Mouse (Mus musculus) limb, embryonic 13.5 days (tissue): ENCODE data around the gene Hpse. TPM values are rescaled to one million over a fixed set of nuclear protein-coding genes. Genes with fewer than 3 reads are reported as not detected.

Experiments
- ATAC-seq: fragments of 200-750 bp; cut with Nextera tagmentation; 2 replicates; pipeline ENCODE4 v1.8.0; 2017; ENCODE audit warnings: low read depth, moderate number of reproducible peaks, moderate TSS enrichment; ENCODE audit not compliant: low FRiP score
- H3K27ac ChIP-seq: fragments of 300-500 bp; sonication (generic); 2 replicates; pipeline ENCODE4 v1.5.1; 2015; ENCODE audit warnings: inconsistent platforms, mild to moderate bottlenecking, moderate library complexity
- H3K27me3 ChIP-seq: fragments of 300-500 bp; sonication (generic); 2 replicates; pipeline ENCODE4 v1.6.1; 2015; ENCODE audit warnings: mild to moderate bottlenecking, inconsistent platforms
- H3K36me3 ChIP-seq: fragments of 300-500 bp; sonication (generic); 2 replicates; pipeline ENCODE4 v1.6.1; 2015; ENCODE audit warnings: inconsistent platforms, mild to moderate bottlenecking, moderate library complexity
- H3K4me1 ChIP-seq: fragments of 300-500 bp; sonication (generic); 2 replicates; pipeline ENCODE4 v1.6.1; 2015; ENCODE audit warnings: inconsistent platforms
- H3K4me2 ChIP-seq: fragments of 300-500 bp; sonication (generic); replicated peaks from 2 replicates; pipeline ENCODE4 v1.6.1; 2015; ENCODE audit warnings: inconsistent platforms, mild to moderate bottlenecking, moderate library complexity
- H3K4me3 ChIP-seq: fragments of 300-500 bp; sonication (generic); 2 replicates; pipeline ENCODE4 v1.5.1; 2015; ENCODE audit warnings: moderate library complexity, mild to moderate bottlenecking, inconsistent platforms
- H3K9ac ChIP-seq: fragments of 300-500 bp; sonication (generic); 2 replicates; pipeline ENCODE4 v1.6.1; 2015; ENCODE audit warnings: mild to moderate bottlenecking, inconsistent platforms
- H3K9me3 ChIP-seq: fragments of 300-500 bp; sonication (generic); 2 replicates; pipeline ENCODE4 v1.6.1; 2016; ENCODE audit warnings: inconsistent platforms
- WGBS: fragments of 180-500 bp; shearing (Covaris S2); methylation state at CpG from one replicate; pipeline ENCODE4 v1.1.7; 2015; 5-methylcytosine and 5-hydroxymethylcytosine counted together
- polyA plus RNA-seq: library from polyadenylated mRNA; unstranded; fragments of >200 nt; fragmentation: Nextera tagmentation; extraction: Ambion mirVana; gene quantifications from 2 replicates; pipeline ENCODE4 v1.2.1, GENCODE M21; 2015

Gene Hpse
- polyA plus RNA-seq, 1 experiment from 2014 or later, result 4.0 TPM

DNA sequence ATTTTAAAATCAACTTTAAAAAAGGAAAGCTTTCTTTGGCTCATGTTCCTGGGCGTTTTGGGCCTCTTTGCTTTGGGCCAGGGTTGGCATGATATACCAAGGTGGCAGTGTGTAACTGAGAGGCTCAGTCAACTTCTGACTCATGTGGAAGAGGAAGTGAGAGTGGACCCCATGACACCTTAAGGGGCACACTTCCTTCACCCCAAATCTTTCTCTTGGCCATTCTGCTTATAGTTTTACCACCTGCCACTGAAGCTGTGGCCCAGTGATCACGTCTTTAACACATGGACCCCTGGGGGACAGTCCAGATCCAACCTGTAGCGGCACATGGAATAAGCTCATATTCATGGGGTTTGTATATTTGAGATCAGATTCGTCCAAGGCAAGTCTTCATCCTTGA, 6.5 kb upstream of the Hpse start:
- no peaks in the 10 kb centered on the region for H3K36me3 ChIP-seq
- 87% methylated on average over 4 of the region's 4 CpGs for WGBS
- H3K9me3 ChIP-seq, result peaks cover 6% of the 10 kb centered on the region
- no peak overlapping the region for H3K4me3 ChIP-seq
- H3K9ac ChIP-seq, result no peak overlapping the region
- H3K27me3 ChIP-seq, result 0 out of 2 replicates have a peak, but pooled peaks cover 3% of the 10 kb centered on the region
- H3K4me2 ChIP-seq, result no peak overlapping the region
- ATAC-seq, result no peak
- no peaks in the 10 kb centered on the region for H3K4me1 ChIP-seq
- H3K27ac ChIP-seq, result no peak overlapping the region

- Histone ChIP-seq H3K9ac (no peak overlapping the region), H3K27ac (no peak overlapping the region), H3K4me3 (no peak overlapping the region), H3K36me3 (no peaks in the 10 kb centered on the region), H3K4me1 (peaks cover 8% of the 10 kb centered on the region; the same call in 1 of the 2 replicates), H3K4me2 (no peak overlapping the region), H3K27me3 (peaks cover 15% of the 10 kb centered on the region), H3K9me3 (no peaks in the 10 kb centered on the region)
- ATAC-seq, result no peak
- 94% methylated on average over 15 of the region's 15 CpGs for WGBS
Measured at GRCm38 (mm10) chr5:100716762-100717161, 2.8 kb downstream of the Hpse start.

- H3K27ac ChIP-seq, result no peak overlapping the region
- no peaks in the 10 kb centered on the region for H3K36me3 ChIP-seq
- H3K4me1 ChIP-seq, result peaks cover 18% of the 10 kb centered on the region
- no peak overlapping the region for H3K4me3 ChIP-seq
- no peaks in the 10 kb centered on the region for H3K27me3 ChIP-seq
- H3K9ac ChIP-seq, result no peak overlapping the region
- 90% methylated on average over 6 of the region's 6 CpGs for WGBS
- no peak for ATAC-seq
- H3K9me3 ChIP-seq, result no peaks in the 10 kb centered on the region
- no peak overlapping the region for H3K4me2 ChIP-seq
Measured at GRCm38 (mm10) chr5:100711219-100711618, 8.3 kb downstream of the Hpse start.

- H3K4me2 ChIP-seq, result peak overlapping the region; percentile 25; the same call in 1 of the 2 replicates
- H3K9me3 ChIP-seq, result no peaks in the 10 kb centered on the region
- peaks cover 18% of the 10 kb centered on the region for H3K4me1 ChIP-seq
- 0% methylated on average over 2 of the region's 2 CpGs for WGBS
- no peak for ATAC-seq
- no peak overlapping the region for H3K9ac ChIP-seq
- H3K27me3 ChIP-seq, result no peaks in the 10 kb centered on the region
- no peak overlapping the region; the same call in 1 of the 2 replicates for H3K27ac ChIP-seq
- no peak overlapping the region for H3K4me3 ChIP-seq
- H3K36me3 ChIP-seq, result no peaks in the 10 kb centered on the region
Measured at GRCm38 (mm10) chr5:100710012-100710411, 9.5 kb downstream of the Hpse start.

DNA sequence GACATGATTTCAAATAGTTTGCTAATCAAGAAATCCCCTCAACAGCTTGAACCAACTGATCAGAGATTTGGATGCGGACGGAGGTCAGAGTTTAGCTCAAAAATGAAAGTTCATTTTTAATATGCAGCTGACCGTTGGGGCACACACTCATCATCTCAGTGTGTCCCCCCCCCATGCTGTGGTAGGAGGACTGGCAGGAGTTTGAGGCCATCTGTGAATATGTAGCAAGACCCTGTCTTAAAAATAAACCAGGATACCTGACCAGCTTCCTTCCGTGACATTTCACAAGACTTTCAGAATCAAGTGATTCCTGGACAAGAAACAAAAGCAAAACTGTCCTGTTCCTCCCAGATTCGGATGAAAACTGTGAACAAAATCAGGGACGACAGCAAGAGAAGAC, 10.5 kb downstream of the Hpse start:
- Histone ChIP-seq H3K9ac (no peak overlapping the region), H3K4me1 (peaks cover 18% of the 10 kb centered on the region), H3K4me2 (no peak overlapping the region), H3K27ac (no peak overlapping the region), H3K36me3 (no peaks in the 10 kb centered on the region), H3K4me3 (no peak overlapping the region), H3K9me3 (no peaks in the 10 kb centered on the region), H3K27me3 (no peaks in the 10 kb centered on the region)
- 90% methylated on average over 6 of the region's 6 CpGs for WGBS
- no peak for ATAC-seq

- Histone ChIP-seq H3K27me3 (no peaks in the 10 kb centered on the region), H3K4me3 (no peak overlapping the region), H3K4me1 (peaks cover 14% of the 10 kb centered on the region), H3K9ac (no peak overlapping the region), H3K36me3 (no peaks in the 10 kb centered on the region), H3K27ac (no peak overlapping the region), H3K4me2 (no peak overlapping the region), H3K9me3 (no peaks in the 10 kb centered on the region)
- ATAC-seq, result no peak
- 83% methylated on average over 8 of the region's 8 CpGs for WGBS
Measured at GRCm38 (mm10) chr5:100706675-100707074, 12.8 kb downstream of the Hpse start.

DNA sequence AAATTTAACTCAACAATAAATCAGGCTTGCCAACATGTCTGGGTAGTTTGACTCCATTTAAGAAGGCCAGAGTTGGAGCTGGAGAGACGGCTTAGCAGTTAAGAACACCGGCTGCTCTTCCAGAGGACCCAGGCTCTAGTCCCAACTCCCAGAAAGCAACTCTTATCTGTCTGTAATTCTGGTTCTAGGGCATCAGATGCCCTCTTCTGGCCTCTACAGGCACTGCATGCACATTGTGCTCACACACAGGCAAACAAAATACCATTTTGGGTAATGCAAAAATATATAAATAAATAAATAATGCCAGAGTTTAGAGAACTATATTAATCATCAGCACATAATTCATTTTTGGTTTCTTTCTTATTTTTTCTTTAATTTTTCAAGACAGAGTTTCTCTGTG, 15.2 kb downstream of the Hpse start:
- Histone ChIP-seq H3K4me2 (no peak overlapping the region), H3K9me3 (no peaks in the 10 kb centered on the region), H3K36me3 (no peaks in the 10 kb centered on the region), H3K4me1 (no peaks in the 10 kb centered on the region), H3K9ac (no peak overlapping the region), H3K27me3 (no peaks in the 10 kb centered on the region), H3K27ac (no peak overlapping the region), H3K4me3 (no peak overlapping the region)
- no peak for ATAC-seq
- WGBS, result 92% methylated on average over 2 of the region's 2 CpGs

DNA sequence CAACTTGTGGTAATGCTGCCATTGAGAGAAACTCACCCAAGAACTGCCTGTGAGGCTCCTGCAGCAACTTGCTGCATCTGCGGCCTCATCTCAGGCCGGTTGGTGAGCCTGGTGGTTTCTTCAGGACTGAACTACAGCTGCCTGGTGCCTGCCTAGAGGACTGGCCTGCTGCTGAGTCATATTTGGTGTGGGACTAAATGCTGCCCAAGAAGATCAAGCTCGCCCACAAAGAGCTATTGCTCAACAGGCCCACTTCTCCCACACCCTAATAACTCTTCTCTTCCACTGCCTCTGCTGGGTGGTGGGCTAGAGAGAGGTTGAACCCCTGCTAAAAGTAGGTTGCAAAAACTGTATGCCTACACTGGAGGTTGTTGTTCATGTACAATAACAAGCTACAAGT, 17.2 kb downstream of the Hpse start:
- Histone ChIP-seq H3K27ac (no peak overlapping the region), H3K4me2 (no peak overlapping the region), H3K9me3 (no peaks in the 10 kb centered on the region), H3K27me3 (no peaks in the 10 kb centered on the region), H3K36me3 (no peaks in the 10 kb centered on the region), H3K4me3 (no peak overlapping the region), H3K4me1 (no peaks in the 10 kb centered on the region), H3K9ac (no peak overlapping the region)
- no peak for ATAC-seq
- 88% methylated on average over 3 of the region's 3 CpGs for WGBS

GRCm38 (mm10) chr5:100700861-100701620, 18.5 kb downstream of the Hpse start:
- WGBS, result 80% methylated on average over 13 of the region's 13 CpGs
- Histone ChIP-seq H3K27ac (no peak overlapping the region), H3K9me3 (no peaks in the 10 kb centered on the region), H3K9ac (no peak overlapping the region), H3K4me2 (no peak overlapping the region), H3K36me3 (no peaks in the 10 kb centered on the region), H3K27me3 (no peaks in the 10 kb centered on the region), H3K4me1 (no peaks in the 10 kb centered on the region), H3K4me3 (no peak overlapping the region)
- no peak for ATAC-seq

DNA sequence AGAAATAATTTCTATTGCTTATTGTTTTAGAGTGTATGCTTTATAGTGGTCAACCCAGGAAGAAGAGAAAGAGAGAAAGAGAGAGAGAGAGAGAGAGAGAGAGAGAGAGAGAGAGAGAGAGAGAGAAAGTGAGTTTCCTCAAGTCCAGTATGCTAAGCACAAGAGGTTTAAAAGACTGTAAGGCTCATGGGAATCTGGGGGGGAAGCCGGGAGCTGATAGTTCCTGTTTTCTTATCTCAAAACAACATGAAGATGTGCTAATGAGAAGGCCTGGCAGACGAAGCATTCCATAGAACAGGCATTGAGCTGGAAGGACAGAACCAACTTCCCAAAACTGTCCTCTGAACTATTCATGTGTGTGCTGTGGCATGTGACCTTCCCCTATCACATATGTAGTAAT, 21.6 kb downstream of the Hpse start:
- Histone ChIP-seq H3K36me3 (no peaks in the 10 kb centered on the region), H3K4me2 (no peak overlapping the region), H3K9ac (no peak overlapping the region), H3K4me1 (no peaks in the 10 kb centered on the region), H3K27me3 (no peaks in the 10 kb centered on the region), H3K9me3 (no peaks in the 10 kb centered on the region), H3K4me3 (no peak overlapping the region), H3K27ac (no peak overlapping the region)
- 71% methylated on average over 2 of the region's 2 CpGs for WGBS
- no peak for ATAC-seq

- Histone ChIP-seq H3K27me3 (no peaks in the 10 kb centered on the region), H3K36me3 (no peaks in the 10 kb centered on the region), H3K4me3 (no peak overlapping the region), H3K4me1 (no peaks in the 10 kb centered on the region), H3K9ac (no peak overlapping the region), H3K27ac (no peak overlapping the region), H3K4me2 (no peak overlapping the region), H3K9me3 (no peaks in the 10 kb centered on the region)
- WGBS, result 79% methylated on average over 2 of the region's 2 CpGs
- ATAC-seq, result no peak
Measured at GRCm38 (mm10) chr5:100697398-100697797, 22.1 kb downstream of the Hpse start.

- Histone ChIP-seq H3K36me3 (no peaks in the 10 kb centered on the region), H3K9me3 (no peaks in the 10 kb centered on the region), H3K4me2 (no peak overlapping the region), H3K4me3 (no peak overlapping the region), H3K4me1 (no peaks in the 10 kb centered on the region), H3K27me3 (no peaks in the 10 kb centered on the region), H3K9ac (no peak overlapping the region), H3K27ac (no peak overlapping the region)
- no peak for ATAC-seq
- 64% methylated on average over 4 of the region's 4 CpGs for WGBS
Measured at GRCm38 (mm10) chr5:100685631-100686030, 33.9 kb downstream of the Hpse start.

GRCm38 (mm10) chr5:100680542-100680933, 39.0 kb downstream of the Hpse start:
- Histone ChIP-seq H3K4me1 (no peaks in the 10 kb centered on the region), H3K9me3 (no peaks in the 10 kb centered on the region), H3K4me2 (no peak overlapping the region), H3K27ac (no peak overlapping the region), H3K4me3 (no peak overlapping the region), H3K9ac (no peak overlapping the region), H3K36me3 (no peaks in the 10 kb centered on the region), H3K27me3 (no peaks in the 10 kb centered on the region)
- WGBS, result 74% methylated on average over 6 of the region's 6 CpGs
- no peak for ATAC-seq
